Mouse (Mus musculus) forebrain, postnatal 0 days (tissue): Measurements from ENCODE around the gene Dtnb. TPM values are rescaled to one million over a fixed set of nuclear protein-coding genes. Genes with fewer than 3 reads are reported as not detected.
A peak's percentile ranks its signal among the peaks of the same experiment; 100 is the strongest.

Source experiments
- ATAC-seq: fragments of 200-750 bp; cut with Nextera tagmentation; 2 replicates; pipeline ENCODE4 v1.8.0; 2017; ENCODE audit warnings: mild to moderate bottlenecking, moderate library complexity
- DNase-seq: peaks from one replicate; pipeline ENCODE4 v3.0.0-alpha.2; 2015
- H3K27ac ChIP-seq: fragments of 300-500 bp; sonication (generic); 2 replicates; pipeline ENCODE4 v1.5.1; 2014; ENCODE audit warnings: low read depth, mild to moderate bottlenecking, antibody characterized with exemption, low read length, moderate library complexity, mixed read lengths
- H3K27me3 ChIP-seq: fragments of 300-500 bp; sonication (generic); 2 replicates; pipeline ENCODE4 v1.6.1; 2014; ENCODE audit warnings: mild to moderate bottlenecking, low read length, mixed read lengths; ENCODE audit not compliant: insufficient read depth
- H3K36me3 ChIP-seq: fragments of 300-500 bp; sonication (generic); 2 replicates; pipeline ENCODE4 v1.6.1; 2014; ENCODE audit warnings: mild to moderate bottlenecking, moderate library complexity; ENCODE audit not compliant: insufficient read depth
- H3K4me1 ChIP-seq: fragments of 300-500 bp; sonication (generic); 2 replicates; pipeline ENCODE4 v1.6.1; 2014; ENCODE audit warnings: antibody characterized with exemption; ENCODE audit not compliant: insufficient read depth
- H3K4me2 ChIP-seq: fragments of 300-500 bp; sonication (generic); 2 replicates; pipeline ENCODE4 v1.6.1; 2014; ENCODE audit warnings: low read depth, mild to moderate bottlenecking, moderate library complexity
- H3K4me3 ChIP-seq: fragments of 300-500 bp; sonication (generic); 2 replicates; pipeline ENCODE4 v1.5.1; 2014; ENCODE audit warnings: low read depth, low read length, mixed read lengths
- H3K9ac ChIP-seq: fragments of 300-500 bp; sonication (generic); 2 replicates; pipeline ENCODE4 v1.6.1; 2014; ENCODE audit warnings: mild to moderate bottlenecking
- H3K9me3 ChIP-seq: fragments of 300-500 bp; sonication (generic); 2 replicates; pipeline ENCODE4 v1.6.1; 2016; ENCODE audit warnings: low read length
- CTCF ChIP-seq: sonication (generic); IDR thresholded peaks from 2 replicates; pipeline ENCODE4 v1.5.1; 2016; ENCODE audit warnings: antibody characterized with exemption, control low read depth, low read depth
- WGBS: fragments of 180-500 bp; shearing (Covaris S2); extraction: QIAGEN DNeasy Blood & Tissue Kit; methylation state at CpG from one replicate; pipeline ENCODE4 v1.1.7; 2014; 5-methylcytosine and 5-hydroxymethylcytosine counted together
- polyA plus RNA-seq: library from polyadenylated mRNA; unstranded; fragments of >200 nt; fragmentation: Nextera tagmentation; extraction: Ambion mirVana; gene quantifications from 2 replicates; pipeline ENCODE4 v1.2.1, GENCODE M21; 2015
- total RNA-seq: library from RNA; depleted of rRNA; stranded (reverse); fragments of >200 nt; gene quantifications from 2 replicates; pipeline ENCODE4 v1.2.3, GENCODE M21; 2014

Gene Dtnb
- total and polyA plus RNA-seq, 2 experiments from 2014 or later, result 45.7 to 51.0 TPM

DNA sequence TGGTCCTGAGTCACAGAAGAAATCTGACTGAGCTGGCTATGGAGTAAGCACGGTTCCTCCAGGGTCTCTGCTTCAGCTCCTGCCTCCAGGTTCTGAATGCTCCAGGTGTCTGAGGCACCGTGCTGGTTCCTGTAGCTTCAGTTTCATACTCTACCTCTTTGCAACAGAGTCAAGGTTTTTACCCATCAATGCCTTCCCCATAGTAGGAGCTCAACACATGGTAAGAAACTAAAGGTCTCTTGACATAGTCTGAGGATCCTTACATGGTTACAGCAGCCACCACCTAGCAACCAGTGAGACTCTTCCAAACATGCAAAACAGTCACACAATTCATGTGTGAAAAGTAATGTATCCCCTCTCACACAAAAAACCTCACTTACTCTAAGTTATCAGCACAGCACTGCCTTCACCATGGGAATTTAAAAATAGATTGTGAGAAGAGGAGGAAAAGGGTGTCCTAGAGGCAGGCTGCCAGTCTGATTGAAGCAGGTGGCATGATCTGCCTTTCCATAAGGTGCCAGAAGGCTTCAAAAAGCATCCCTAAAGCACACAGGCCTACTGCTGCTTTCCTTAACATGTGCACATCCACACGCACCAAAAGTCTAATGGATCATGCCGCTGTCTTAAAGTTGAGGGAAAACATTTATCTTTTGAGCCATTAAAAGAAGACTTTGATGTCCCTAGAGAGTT lies 1.3 kb upstream of the Dtnb start:
- Histone ChIP-seq H3K27me3 (no peaks in the 10 kb centered on the region), H3K9me3 (no peaks in the 10 kb centered on the region), H3K4me1 (peaks cover 8% of the 10 kb centered on the region; the same call in 1 of the 2 replicates), H3K4me2 (no peak overlapping the region), H3K36me3 (no peaks in the 10 kb centered on the region), H3K9ac (no peak overlapping the region), H3K4me3 (no peak overlapping the region), H3K27ac (no peak overlapping the region)
- 77% methylated on average over 4 of the region's 4 CpGs for WGBS
- peak; percentile 12; the same call in 1 of the 2 replicates for ATAC-seq
- TF ChIP-seq CTCF, result no peak
- peak; percentile 64 for DNase-seq

DNA sequence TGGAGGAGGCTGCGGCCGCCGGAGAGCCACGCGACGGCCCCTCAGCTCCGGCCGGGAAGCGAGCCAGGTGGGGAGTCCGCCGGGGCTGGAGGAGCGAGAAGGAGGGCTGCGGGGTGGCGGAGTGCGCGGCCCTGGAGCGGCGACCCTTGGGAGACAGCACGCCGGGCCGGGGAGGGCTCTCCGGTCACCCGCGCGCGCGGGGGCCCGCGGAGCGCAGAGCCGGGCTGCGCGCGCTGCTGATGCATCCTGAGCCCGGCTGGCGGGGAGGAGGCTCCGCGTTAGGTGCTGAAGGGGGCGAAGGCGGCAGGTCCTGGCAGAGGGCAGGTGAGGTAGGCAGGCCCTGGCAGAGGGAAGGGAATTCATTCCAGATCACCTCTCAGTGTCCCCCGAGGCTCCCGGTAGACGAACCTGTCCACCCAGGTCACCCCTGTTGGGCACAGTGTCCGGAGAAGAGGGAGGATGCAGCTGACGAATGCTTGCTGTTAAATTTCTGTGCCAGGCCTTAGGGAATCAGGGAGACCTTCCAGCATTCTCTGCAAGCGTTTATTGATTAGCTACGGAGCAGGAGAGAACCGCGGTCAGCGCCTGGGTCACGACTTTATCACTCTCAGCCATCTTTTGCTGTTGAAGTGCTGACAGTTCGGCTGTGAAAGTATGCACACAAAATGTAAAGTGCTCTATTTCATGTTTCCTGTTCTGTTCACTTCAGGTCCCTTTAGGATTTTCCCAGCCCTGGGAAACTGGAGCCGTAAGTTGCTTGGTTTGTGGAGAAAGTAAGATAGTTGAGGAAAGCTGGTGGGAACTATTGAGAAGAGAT lies 608 bp downstream of the Dtnb start:
- Histone ChIP-seq H3K27me3 (no peaks in the 10 kb centered on the region), H3K4me2 (peak overlapping the region; percentile 74), H3K36me3 (no peaks in the 10 kb centered on the region), H3K9me3 (no peaks in the 10 kb centered on the region), H3K4me3 (peak overlapping the region; percentile 96), H3K27ac (peak overlapping the region; percentile 92), H3K9ac (peak overlapping the region; percentile 96), H3K4me1 (peaks cover 8% of the 10 kb centered on the region; the same call in 1 of the 2 replicates)
- peak; percentile 86 for ATAC-seq
- peak; percentile 74 for DNase-seq
- WGBS, result 1% methylated on average over 53 of the region's 53 CpGs
- TF ChIP-seq CTCF, result no peak

DNA sequence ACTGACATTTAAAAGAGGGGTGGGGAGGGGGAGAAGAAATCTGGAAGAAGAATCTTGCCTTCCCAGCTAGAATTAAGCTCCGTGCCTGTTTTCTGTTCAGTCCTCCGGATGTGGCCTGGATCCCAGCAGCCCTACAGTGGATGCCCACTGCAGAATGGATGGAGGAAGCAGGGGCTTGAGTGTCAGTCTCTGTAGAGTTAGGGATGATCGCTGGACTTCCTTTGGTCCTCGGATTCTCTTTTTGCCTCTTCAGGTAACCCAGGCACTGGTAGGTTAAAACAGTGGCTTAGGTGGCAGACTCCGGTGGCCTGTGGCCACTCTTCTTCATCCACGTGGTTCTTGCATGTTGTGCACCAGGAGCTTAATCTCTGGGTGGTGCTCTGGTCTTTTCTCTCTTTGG lies 1.2 kb downstream of the Dtnb start:
- Histone ChIP-seq H3K4me1 (peaks cover 8% of the 10 kb centered on the region; the same call in 1 of the 2 replicates), H3K27me3 (no peaks in the 10 kb centered on the region), H3K4me2 (peak overlapping the region; percentile 74), H3K4me3 (peak overlapping the region; percentile 96), H3K27ac (no peak overlapping the region), H3K9me3 (no peaks in the 10 kb centered on the region), H3K36me3 (no peaks in the 10 kb centered on the region), H3K9ac (peak overlapping the region; percentile 96)
- 26% methylated on average over 6 of the region's 6 CpGs for WGBS
- no peak for TF ChIP-seq CTCF
- DNase-seq, result no peak
- no peak for ATAC-seq

DNA sequence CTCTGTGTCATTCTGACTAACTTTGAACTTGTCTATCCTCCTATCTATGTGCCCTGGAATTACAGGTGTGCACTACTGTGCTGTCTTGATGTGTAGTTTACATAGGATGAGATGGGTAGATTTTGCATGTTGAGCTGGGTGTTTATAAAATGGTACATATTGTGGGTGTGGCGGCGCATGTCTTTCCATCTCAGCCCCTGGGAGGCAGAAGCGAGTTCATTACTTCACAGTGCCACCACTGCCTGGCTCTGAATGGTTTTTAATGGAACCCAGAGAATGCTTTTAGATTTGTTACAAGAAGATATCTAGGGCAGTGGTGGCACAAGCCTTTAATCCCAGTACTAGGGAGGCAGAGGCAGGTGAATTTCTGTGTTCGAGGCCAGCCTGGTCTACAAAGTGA lies 2.5 kb downstream of the Dtnb start:
- no peak for DNase-seq
- Histone ChIP-seq H3K4me3 (no peak overlapping the region), H3K4me2 (no peak overlapping the region), H3K36me3 (no peaks in the 10 kb centered on the region), H3K27ac (no peak overlapping the region), H3K9ac (no peak overlapping the region), H3K9me3 (no peaks in the 10 kb centered on the region), H3K27me3 (no peaks in the 10 kb centered on the region), H3K4me1 (peaks cover 8% of the 10 kb centered on the region; the same call in 1 of the 2 replicates)
- 86% methylated on average over 4 of the region's 4 CpGs for WGBS
- 0 out of 2 replicates have a peak, but pooled peaks have one; percentile 21 for TF ChIP-seq CTCF
- ATAC-seq, result no peak

DNA sequence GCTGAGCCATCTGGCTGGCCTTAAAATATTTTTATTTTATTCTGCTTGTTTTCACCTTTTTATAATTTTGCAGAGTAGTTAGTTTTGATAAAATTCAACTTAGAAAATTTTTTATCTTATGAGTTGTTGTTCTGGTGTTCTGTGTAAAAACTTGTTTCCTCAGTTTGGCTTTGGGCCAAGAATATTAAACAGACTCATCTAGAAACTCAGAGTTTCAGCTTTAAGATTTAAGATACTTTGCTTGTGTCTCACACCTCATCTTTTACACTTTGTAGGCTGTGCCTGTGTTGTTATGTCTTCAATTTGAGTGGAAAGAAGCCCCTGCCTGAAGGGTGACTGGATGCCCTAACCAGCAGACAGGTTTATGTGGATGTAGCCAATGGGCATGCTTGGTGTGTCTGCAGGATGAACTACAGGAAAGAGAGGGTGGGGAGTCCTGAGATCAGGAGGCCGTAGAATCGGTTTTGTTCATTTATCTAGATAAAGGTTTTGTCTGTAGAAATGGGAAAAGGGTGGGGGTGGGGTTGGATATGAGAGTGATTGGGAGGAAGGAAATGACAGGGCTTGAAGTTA lies 7.9 kb downstream of the Dtnb start:
- Histone ChIP-seq H3K27me3 (no peaks in the 10 kb centered on the region), H3K9me3 (no peaks in the 10 kb centered on the region), H3K4me2 (no peak overlapping the region), H3K4me3 (no peak overlapping the region), H3K36me3 (no peaks in the 10 kb centered on the region), H3K4me1 (no peaks in the 10 kb centered on the region), H3K9ac (no peak overlapping the region), H3K27ac (no peak overlapping the region)
- no peak for TF ChIP-seq CTCF
- DNase-seq, result no peak
- ATAC-seq, result no peak
- WGBS, result 86% methylated on average over 2 of the region's 2 CpGs

DNA sequence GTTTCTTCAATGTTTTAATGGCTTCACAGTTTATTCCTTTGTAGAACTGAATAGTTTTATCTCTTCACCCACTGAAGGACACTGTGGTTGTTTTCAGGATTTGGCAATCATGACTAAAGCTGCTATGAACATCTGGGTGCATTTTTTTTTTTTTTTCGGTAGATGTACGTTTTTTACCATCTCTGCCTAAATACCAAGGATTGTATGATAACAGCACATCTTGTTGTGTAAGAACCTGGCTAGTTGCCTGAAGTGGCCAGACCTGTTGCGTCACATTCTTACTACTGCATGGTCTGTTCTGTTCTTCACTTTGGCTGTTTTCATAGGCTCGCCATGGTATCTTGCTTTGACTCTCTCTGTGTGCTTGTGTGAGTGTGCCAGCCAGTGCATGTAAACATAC lies 10.4 kb downstream of the Dtnb start:
- DNase-seq (no peak), ATAC-seq (no peak)
- Histone ChIP-seq H3K9ac (no peak overlapping the region), H3K27ac (no peak overlapping the region), H3K36me3 (no peaks in the 10 kb centered on the region), H3K27me3 (no peaks in the 10 kb centered on the region), H3K4me2 (no peak overlapping the region), H3K4me1 (no peaks in the 10 kb centered on the region), H3K9me3 (no peaks in the 10 kb centered on the region), H3K4me3 (no peak overlapping the region)
- WGBS, result 96% methylated on average over 4 of the region's 4 CpGs
- TF ChIP-seq CTCF, result no peak
